Mouse (Mus musculus): ENCODE data around the gene Fez1. TPM values are rescaled to one million over a fixed set of nuclear protein-coding genes. Genes with fewer than 3 reads are reported as not detected.

The Fez1 gene
- polyA plus RNA-seq, 1 experiment from 2014 or later: 385 TPM

DNA sequence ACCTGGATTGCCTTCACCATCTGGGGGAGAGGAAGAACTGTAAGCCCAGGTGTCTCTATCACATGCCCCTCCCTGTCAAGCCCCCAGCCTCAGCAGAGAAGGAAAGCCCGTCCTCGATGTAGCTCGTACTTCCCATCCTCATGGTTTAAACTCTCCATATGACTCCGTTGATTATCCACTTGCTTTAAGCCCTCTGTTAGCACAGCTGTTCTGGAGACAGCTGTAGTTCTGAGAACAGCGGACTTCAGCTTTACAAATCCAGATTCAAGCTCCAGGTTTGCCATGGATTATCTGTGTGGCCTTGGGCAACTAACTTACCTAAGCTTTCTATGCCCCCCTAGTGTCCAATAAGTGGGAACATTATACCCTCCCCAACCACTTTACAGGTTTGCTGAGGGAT lies 102.1 kb downstream of the Fez1 start:
- H3K27me3 ChIP-seq (ENCODE audit: control insufficient read depth, insufficient read depth, low read length): no peaks in the 10 kb centered on the region
- DNase-seq (ENCODE audit: low spot score, missing footprints) (no peak), ATAC-seq (ENCODE audit: low FRiP score) (no peak)
- H3K4me1 ChIP-seq (ENCODE audit: control insufficient read depth, insufficient read depth, low read length): peaks cover 7% of the 10 kb centered on the region; the same call in 1 of the 2 replicates
- no peak overlapping the region for H3K4me3 ChIP-seq (ENCODE audit: low read depth, low read length)
- no peak overlapping the region for H3K27ac ChIP-seq (ENCODE audit: low read depth, low read length)
- H3K4me2 ChIP-seq: no peak overlapping the region
- 84% methylated on average over 5 of the region's 5 CpGs for WGBS
- no peaks in the 10 kb centered on the region for H3K9me3 ChIP-seq (ENCODE audit: control insufficient read depth, low read length)
- H3K36me3 ChIP-seq (ENCODE audit: control insufficient read depth, insufficient read depth, low read length): no peaks in the 10 kb centered on the region
- H3K9ac ChIP-seq (ENCODE audit: low read length): no peak overlapping the region

Other genes starting within 250 kb of the Fez1 start
- not detected in 2 replicates for gene Gm17689, start 239.2 kb upstream of the Fez1 start, polyA plus RNA-seq (2014; fragmentation: Nextera tagmentation; extraction: Ambion mirVana)
- gene A630095E13Rik, start 178.5 kb upstream of the Fez1 start, polyA plus RNA-seq (2014; fragmentation: Nextera tagmentation; extraction: Ambion mirVana): not detected in 2 replicates
- not detected in 2 replicates for gene Acrv1, start 128.6 kb upstream of the Fez1 start, polyA plus RNA-seq (2014; fragmentation: Nextera tagmentation; extraction: Ambion mirVana)
- gene Chek1, start 94.8 kb upstream of the Fez1 start, polyA plus RNA-seq (2014; fragmentation: Nextera tagmentation; extraction: Ambion mirVana): 62.8 and 64.2 TPM in 2 replicates
- 155 and 175 TPM in 2 replicates for gene Stt3a, start 54.2 kb upstream of the Fez1 start, polyA plus RNA-seq (2014; fragmentation: Nextera tagmentation; extraction: Ambion mirVana)
- gene Ei24, start 24.5 kb upstream of the Fez1 start, polyA plus RNA-seq (2014; fragmentation: Nextera tagmentation; extraction: Ambion mirVana): 70.3 TPM in 2 replicates

Data from midbrain, embryonic 11.5 days (tissue).